Mouse (Mus musculus): Measurements from ENCODE around the gene Scrt2. TPM values are rescaled to one million over a fixed set of nuclear protein-coding genes. Genes with fewer than 3 reads are reported as not detected.
A peak's percentile ranks its signal among the peaks of the same experiment; 100 is the strongest.

The Scrt2 gene
- polyA plus RNA-seq, 1 experiment from 2014 or later = 0.06 TPM

DNA sequence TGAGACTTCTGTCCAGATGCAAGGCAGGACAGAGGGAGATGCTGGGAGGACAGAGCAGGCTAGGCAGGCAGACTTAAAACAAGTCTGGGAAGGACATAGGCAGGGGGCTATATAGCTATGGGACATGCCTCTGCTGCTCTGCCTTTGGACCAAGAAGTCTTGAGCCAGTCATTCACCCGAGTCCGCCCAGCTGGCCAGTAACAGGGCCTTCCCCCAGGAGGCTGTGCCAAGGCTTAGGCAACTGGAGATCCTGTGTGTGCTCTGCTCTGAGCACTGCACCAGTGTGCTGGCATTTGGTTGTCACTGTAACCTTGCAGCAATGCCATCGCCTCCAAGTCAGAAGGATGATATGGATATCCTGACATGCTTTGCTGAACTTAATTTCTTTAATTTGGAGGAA lies 4.0 kb upstream of the Scrt2 start:
- no peak overlapping the region for H3K4me3 ChIP-seq (replicated peaks; ENCODE audit: low read length)

DNA sequence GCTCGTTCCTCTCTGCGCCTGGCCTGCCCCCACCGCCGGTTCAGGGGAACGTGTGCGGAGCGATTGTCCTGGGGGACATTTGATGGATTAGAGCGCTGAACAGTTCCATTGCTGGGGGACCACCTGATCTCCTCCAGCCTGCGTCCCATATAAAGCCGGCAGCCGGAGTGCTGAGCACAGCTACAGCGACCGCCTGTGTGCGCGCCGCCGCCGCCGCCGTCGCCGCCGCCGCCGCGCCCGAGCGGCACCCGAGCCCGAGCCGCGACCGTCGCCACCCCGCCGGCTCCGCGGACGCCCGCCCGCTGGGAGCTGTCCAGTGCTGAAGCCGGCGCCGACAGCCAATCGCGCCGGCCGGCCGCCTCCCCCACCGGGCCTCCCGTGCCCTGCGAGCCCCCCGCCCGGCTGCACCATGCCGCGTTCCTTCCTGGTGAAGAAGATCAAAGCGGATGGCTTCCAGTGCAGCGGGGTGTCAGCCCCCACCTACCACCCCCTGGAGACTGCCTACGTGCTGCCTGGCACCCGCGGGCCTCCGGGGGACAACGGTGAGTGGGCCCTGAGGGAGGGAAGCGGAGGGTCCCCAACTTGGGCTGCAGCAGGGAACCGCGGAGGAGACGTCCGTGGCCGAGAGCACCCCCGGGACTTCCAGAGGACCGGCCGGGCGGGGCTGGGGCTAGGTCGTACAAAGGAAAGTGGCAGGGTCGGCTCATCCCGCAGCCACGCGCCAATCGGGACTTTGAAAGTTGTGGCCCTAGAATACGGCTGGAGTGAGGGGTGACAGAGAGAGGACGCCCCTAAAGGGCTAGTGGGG lies 516 bp downstream of the Scrt2 start:
- H3K27ac ChIP-seq (ENCODE audit: low read length) = no peak overlapping the region
- H3K4me1 ChIP-seq (ENCODE audit: control insufficient read depth, insufficient read depth, low read length) = peaks cover 4% of the 10 kb centered on the region
- no peak overlapping the region for H3K9ac ChIP-seq (ENCODE audit: low read length)
- no peaks in the 10 kb centered on the region for H3K36me3 ChIP-seq (ENCODE audit: control insufficient read depth, insufficient read depth, low read length)
- WGBS = under 1% methylated on average over 81 of the region's 81 CpGs
- peak; percentile 82 for ATAC-seq (ENCODE audit: insufficient read depth, low FRiP score)
- H3K4me2 ChIP-seq (ENCODE audit: low read depth, low read length) = peak overlapping the region; percentile 54
- H3K27me3 ChIP-seq (ENCODE audit: control insufficient read depth, insufficient read depth, low read length) = peaks cover 43% of the 10 kb centered on the region
- no peaks in the 10 kb centered on the region for H3K9me3 ChIP-seq (replicated peaks; ENCODE audit: control insufficient read depth, low read length)
- H3K4me3 ChIP-seq (replicated peaks; ENCODE audit: low read length) = peak overlapping the region; percentile 39

More for the DNA sequence above, 4.0 kb upstream of the Scrt2 start:
- peaks cover 4% of the 10 kb centered on the region for H3K4me1 ChIP-seq (ENCODE audit: control insufficient read depth, insufficient read depth, low read length)
- H3K9ac ChIP-seq (ENCODE audit: low read length) = no peak overlapping the region
- no peak overlapping the region for H3K4me2 ChIP-seq (ENCODE audit: low read depth, low read length)
- 74% methylated on average over 3 of the region's 3 CpGs for WGBS
- no peak overlapping the region for H3K27ac ChIP-seq (ENCODE audit: low read length)
- no peaks in the 10 kb centered on the region for H3K36me3 ChIP-seq (ENCODE audit: control insufficient read depth, insufficient read depth, low read length)
- H3K9me3 ChIP-seq (replicated peaks; ENCODE audit: control insufficient read depth, low read length) = no peaks in the 10 kb centered on the region
- no peak for ATAC-seq (ENCODE audit: insufficient read depth, low FRiP score)
- peaks cover 21% of the 10 kb centered on the region for H3K27me3 ChIP-seq (ENCODE audit: control insufficient read depth, insufficient read depth, low read length)

DNA sequence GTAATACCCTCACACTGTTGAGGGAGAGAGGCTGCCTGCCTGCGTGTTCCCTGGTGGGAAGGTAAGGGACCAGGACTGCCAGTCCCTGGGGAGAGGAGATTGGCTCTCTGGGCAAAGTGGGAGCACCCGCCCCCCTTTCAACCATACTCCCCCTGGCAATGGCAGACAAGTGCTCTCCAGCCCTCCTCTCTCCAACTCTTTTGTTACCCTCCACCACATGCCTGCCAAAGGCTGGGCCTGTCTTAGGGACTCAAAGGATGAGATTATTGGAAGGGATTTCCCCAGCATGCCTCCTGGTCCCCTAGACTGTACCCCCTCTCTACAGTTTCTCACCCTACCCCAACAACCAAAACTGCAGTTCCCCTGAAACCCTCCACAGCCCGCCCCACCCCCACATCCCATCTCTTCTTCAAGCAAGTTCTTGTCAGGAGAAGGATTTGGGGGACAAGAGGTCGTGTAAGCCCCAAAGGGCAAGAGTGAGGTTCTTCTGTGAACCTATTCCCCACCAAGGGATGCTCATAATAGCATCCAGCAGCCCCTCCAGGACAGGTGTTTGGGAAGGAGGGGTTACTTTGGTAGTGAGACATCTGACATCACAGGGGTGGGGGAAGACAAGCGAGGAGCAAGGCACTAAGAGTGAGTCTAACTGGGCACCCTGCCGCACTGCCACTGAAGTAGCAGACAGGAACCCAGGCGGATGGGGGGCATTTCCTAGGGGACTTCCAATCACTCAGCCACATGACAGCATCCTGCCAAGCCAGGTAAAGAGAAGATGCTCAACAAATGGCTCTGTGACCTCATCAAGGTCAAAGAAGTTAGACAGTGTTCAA lies 1.3 kb downstream of the Scrt2 start:
- Histone ChIP-seq H3K27ac (ENCODE audit: low read length) (no peak overlapping the region), H3K4me3 (replicated peaks; ENCODE audit: low read length) (no peak overlapping the region), H3K4me1 (ENCODE audit: control insufficient read depth, insufficient read depth, low read length) (peaks cover 4% of the 10 kb centered on the region), H3K9me3 (replicated peaks; ENCODE audit: control insufficient read depth, low read length) (no peaks in the 10 kb centered on the region), H3K27me3 (ENCODE audit: control insufficient read depth, insufficient read depth, low read length) (peaks cover 43% of the 10 kb centered on the region), H3K9ac (ENCODE audit: low read length) (no peak overlapping the region), H3K4me2 (ENCODE audit: low read depth, low read length) (no peak overlapping the region), H3K36me3 (ENCODE audit: control insufficient read depth, insufficient read depth, low read length) (no peaks in the 10 kb centered on the region)
- 19% methylated on average over 6 of the region's 7 CpGs for WGBS
- no peak for ATAC-seq (ENCODE audit: insufficient read depth, low FRiP score)

DNA sequence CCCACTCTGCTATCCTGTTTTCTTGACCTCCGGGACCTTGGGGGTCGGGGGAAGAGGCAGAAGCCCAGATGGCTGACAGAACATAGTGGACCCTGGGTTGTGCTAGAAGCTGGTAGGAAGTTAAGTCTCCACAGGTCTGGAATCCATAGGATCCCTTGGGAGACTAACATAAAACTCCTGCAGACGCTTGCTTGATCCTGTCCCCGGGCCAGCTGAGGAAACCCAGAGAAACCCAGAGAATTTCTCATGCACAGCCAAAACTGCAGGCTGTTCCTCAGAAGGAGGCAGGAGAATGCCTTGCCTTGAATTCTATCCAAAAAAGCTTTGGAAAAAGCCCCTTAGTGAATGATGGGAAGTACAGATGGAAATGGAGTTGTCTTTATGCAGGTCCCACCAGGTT lies 2.1 kb downstream of the Scrt2 start:
- H3K27me3 ChIP-seq (ENCODE audit: control insufficient read depth, insufficient read depth, low read length) = peaks cover 43% of the 10 kb centered on the region
- no peak for ATAC-seq (ENCODE audit: insufficient read depth, low FRiP score)

DNA sequence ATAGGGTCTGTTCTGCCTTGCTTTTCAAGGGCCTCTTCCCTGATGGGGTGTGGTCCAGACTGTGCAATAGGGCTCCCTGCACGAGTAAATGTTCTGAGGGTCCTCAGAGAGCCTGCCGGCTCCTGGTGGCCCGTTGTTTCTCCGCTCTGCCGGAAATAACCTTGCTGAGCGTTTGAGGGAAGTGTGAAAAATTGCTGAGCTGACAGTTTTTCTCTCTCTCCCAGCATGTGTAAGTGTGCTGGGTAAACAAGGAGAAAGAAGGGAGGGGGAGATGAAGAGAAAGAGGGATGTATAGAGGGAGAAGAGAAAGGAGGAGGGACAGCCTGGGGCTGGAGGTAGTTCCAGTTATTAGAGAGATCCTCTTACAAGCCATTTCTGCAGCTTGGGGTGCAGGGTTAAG lies 3.0 kb downstream of the Scrt2 start:
- H3K27ac ChIP-seq (ENCODE audit: low read length) = no peak overlapping the region
- 47% methylated on average over 6 of the region's 6 CpGs for WGBS
- no peaks in the 10 kb centered on the region for H3K9me3 ChIP-seq (replicated peaks; ENCODE audit: control insufficient read depth, low read length)
- no peaks in the 10 kb centered on the region for H3K36me3 ChIP-seq (ENCODE audit: control insufficient read depth, insufficient read depth, low read length)
- H3K4me2 ChIP-seq (ENCODE audit: low read depth, low read length) = no peak overlapping the region
- H3K9ac ChIP-seq (ENCODE audit: low read length) = no peak overlapping the region
- H3K4me3 ChIP-seq (replicated peaks; ENCODE audit: low read length) = no peak overlapping the region
- no peak for ATAC-seq (ENCODE audit: insufficient read depth, low FRiP score)
- peaks cover 4% of the 10 kb centered on the region for H3K4me1 ChIP-seq (ENCODE audit: control insufficient read depth, insufficient read depth, low read length)
- H3K27me3 ChIP-seq (ENCODE audit: control insufficient read depth, insufficient read depth, low read length) = peaks cover 43% of the 10 kb centered on the region

More for the DNA sequence above, 2.1 kb downstream of the Scrt2 start:
- H3K4me3 ChIP-seq (replicated peaks; ENCODE audit: low read length) = no peak overlapping the region
- 66% methylated on average over 4 of the region's 4 CpGs for WGBS
- H3K4me1 ChIP-seq (ENCODE audit: control insufficient read depth, insufficient read depth, low read length) = peaks cover 4% of the 10 kb centered on the region
- no peaks in the 10 kb centered on the region for H3K9me3 ChIP-seq (replicated peaks; ENCODE audit: control insufficient read depth, low read length)
- no peak overlapping the region for H3K27ac ChIP-seq (ENCODE audit: low read length)
- H3K9ac ChIP-seq (ENCODE audit: low read length) = no peak overlapping the region
- no peak overlapping the region for H3K4me2 ChIP-seq (ENCODE audit: low read depth, low read length)
- H3K36me3 ChIP-seq (ENCODE audit: control insufficient read depth, insufficient read depth, low read length) = no peaks in the 10 kb centered on the region

DNA sequence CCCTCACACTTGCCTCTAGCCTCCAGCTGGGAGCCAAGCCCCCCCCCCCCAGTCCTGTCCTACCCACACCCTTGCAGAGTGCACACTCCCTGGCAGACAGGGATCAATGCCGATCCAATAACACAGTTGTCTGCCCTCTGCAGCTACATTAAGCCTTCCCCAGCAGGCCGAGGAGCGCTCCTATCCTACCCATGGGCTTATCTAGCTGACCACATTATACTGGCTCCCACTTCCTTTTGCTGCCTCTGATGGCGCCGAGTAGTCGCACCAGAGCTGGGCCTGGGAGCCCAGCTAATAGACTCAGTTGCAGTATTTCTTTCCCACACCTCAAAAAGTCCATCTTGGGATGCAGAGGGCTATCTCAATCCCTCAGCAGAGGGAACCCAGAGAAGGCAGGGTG lies 4.1 kb downstream of the Scrt2 start:
- no peak overlapping the region for H3K27ac ChIP-seq (ENCODE audit: low read length)
- H3K4me1 ChIP-seq (ENCODE audit: control insufficient read depth, insufficient read depth, low read length) = peaks cover 4% of the 10 kb centered on the region
- no peaks in the 10 kb centered on the region for H3K36me3 ChIP-seq (ENCODE audit: control insufficient read depth, insufficient read depth, low read length)
- no peaks in the 10 kb centered on the region for H3K9me3 ChIP-seq (replicated peaks; ENCODE audit: control insufficient read depth, low read length)
- ATAC-seq (ENCODE audit: insufficient read depth, low FRiP score) = no peak
- H3K4me2 ChIP-seq (ENCODE audit: low read depth, low read length) = no peak overlapping the region
- H3K27me3 ChIP-seq (ENCODE audit: control insufficient read depth, insufficient read depth, low read length) = peaks cover 33% of the 10 kb centered on the region
- no peak overlapping the region for H3K4me3 ChIP-seq (replicated peaks; ENCODE audit: low read length)
- no peak overlapping the region for H3K9ac ChIP-seq (ENCODE audit: low read length)
- WGBS = 73% methylated on average over 6 of the region's 6 CpGs

DNA sequence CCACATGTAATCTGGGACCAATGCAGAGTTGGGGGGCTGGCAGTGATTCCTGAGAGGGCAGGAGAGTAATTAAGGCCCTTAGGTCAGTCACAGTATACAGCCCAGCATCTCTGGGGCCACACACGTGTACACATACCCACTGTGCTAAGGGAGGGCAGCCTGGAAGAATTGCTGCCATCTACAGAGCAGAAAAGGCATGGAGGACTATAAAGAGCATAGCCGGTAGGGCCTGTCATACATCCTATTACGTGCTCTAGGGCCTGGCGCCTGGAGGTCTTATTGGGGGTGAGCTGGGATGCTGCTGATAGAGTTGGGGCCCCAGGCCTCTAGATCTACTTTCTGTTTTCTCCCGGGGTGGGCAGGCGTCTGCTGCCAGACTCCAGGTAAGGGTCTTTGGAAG lies 5.1 kb downstream of the Scrt2 start:
- peaks cover 38% of the 10 kb centered on the region for H3K27me3 ChIP-seq (ENCODE audit: control insufficient read depth, insufficient read depth, low read length)
- WGBS = 74% methylated on average over 6 of the region's 6 CpGs
- ATAC-seq (ENCODE audit: insufficient read depth, low FRiP score) = no peak

DNA sequence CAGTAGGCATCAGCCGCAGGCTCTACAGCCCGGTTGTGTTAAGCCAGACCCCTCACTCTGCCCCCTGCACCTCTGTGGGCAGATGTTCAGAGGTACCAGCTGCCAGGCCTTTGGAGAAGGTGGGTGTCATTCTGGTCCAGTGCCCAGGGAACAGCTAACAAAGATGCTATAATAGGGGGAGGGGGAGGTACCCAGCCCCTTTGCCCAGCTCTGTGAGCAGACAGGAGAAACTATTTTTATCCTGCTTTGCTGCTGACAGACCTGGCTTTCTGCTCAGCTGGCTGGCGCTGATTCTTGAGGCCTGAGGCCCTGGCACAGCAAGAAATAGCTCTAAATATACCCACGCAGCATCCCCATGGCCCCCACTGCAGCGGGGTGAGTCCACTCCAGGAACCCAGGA lies 5.8 kb downstream of the Scrt2 start:
- Histone ChIP-seq H3K4me1 (ENCODE audit: control insufficient read depth, insufficient read depth, low read length) (peaks cover under 1% of the 10 kb centered on the region), H3K27me3 (ENCODE audit: control insufficient read depth, insufficient read depth, low read length) (peaks cover 40% of the 10 kb centered on the region), H3K27ac (ENCODE audit: low read length) (no peak overlapping the region), H3K9ac (ENCODE audit: low read length) (no peak overlapping the region), H3K4me3 (replicated peaks; ENCODE audit: low read length) (no peak overlapping the region), H3K4me2 (ENCODE audit: low read depth, low read length) (no peak overlapping the region), H3K36me3 (ENCODE audit: control insufficient read depth, insufficient read depth, low read length) (no peaks in the 10 kb centered on the region), H3K9me3 (replicated peaks; ENCODE audit: control insufficient read depth, low read length) (no peaks in the 10 kb centered on the region)
- 79% methylated on average over 5 of the region's 5 CpGs for WGBS
- no peak for ATAC-seq (ENCODE audit: insufficient read depth, low FRiP score)

More for the DNA sequence above, 5.1 kb downstream of the Scrt2 start:
- H3K4me1 ChIP-seq (ENCODE audit: control insufficient read depth, insufficient read depth, low read length) = peaks cover 4% of the 10 kb centered on the region
- no peak overlapping the region for H3K4me3 ChIP-seq (replicated peaks; ENCODE audit: low read length)
- H3K27ac ChIP-seq (ENCODE audit: low read length) = no peak overlapping the region
- no peaks in the 10 kb centered on the region for H3K9me3 ChIP-seq (replicated peaks; ENCODE audit: control insufficient read depth, low read length)
- H3K4me2 ChIP-seq (ENCODE audit: low read depth, low read length) = no peak overlapping the region
- H3K9ac ChIP-seq (ENCODE audit: low read length) = no peak overlapping the region
- H3K36me3 ChIP-seq (ENCODE audit: control insufficient read depth, insufficient read depth, low read length) = no peaks in the 10 kb centered on the region

DNA sequence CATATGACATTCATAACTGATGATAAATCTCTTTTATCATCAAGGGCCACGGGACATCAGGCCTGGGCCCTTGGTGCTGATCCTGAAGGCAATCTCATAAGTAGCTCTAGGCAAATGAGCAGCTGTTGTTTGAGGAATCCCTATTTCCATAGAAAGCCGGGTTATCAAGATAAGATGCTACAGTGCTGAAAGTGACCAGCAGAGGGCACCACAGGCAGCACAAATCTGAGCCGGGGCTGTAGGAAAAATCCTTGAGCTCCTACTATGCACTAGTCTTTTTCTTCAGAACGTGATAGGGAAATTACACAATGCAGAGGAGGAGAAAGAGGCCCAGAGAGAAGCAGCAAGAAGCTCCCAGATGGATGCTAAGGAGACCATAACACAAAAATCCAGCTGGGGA lies 7.7 kb downstream of the Scrt2 start:
- Histone ChIP-seq H3K4me1 (ENCODE audit: control insufficient read depth, insufficient read depth, low read length) (peaks cover 4% of the 10 kb centered on the region; the same call in 1 of the 2 replicates), H3K9me3 (replicated peaks; ENCODE audit: control insufficient read depth, low read length) (no peaks in the 10 kb centered on the region), H3K4me3 (replicated peaks; ENCODE audit: low read length) (no peak overlapping the region), H3K27ac (ENCODE audit: low read length) (no peak overlapping the region), H3K27me3 (ENCODE audit: control insufficient read depth, insufficient read depth, low read length) (peaks cover 40% of the 10 kb centered on the region), H3K9ac (ENCODE audit: low read length) (no peak overlapping the region), H3K36me3 (ENCODE audit: control insufficient read depth, insufficient read depth, low read length) (no peaks in the 10 kb centered on the region), H3K4me2 (ENCODE audit: low read depth, low read length) (no peak overlapping the region)
- WGBS = 10% methylated on average over 4 of the region's 4 CpGs
- no peak for ATAC-seq (ENCODE audit: insufficient read depth, low FRiP score)
